Mouse (Mus musculus): ENCODE data around the gene Plac1. TPM values are rescaled to one million over a fixed set of nuclear protein-coding genes. Genes with fewer than 3 reads are reported as not detected.
A peak's percentile ranks its signal among the peaks of the same experiment; 100 is the strongest.

Plac1 gene
- polyA plus RNA-seq, 1 experiment from 2014 or later = not detected

DNA sequence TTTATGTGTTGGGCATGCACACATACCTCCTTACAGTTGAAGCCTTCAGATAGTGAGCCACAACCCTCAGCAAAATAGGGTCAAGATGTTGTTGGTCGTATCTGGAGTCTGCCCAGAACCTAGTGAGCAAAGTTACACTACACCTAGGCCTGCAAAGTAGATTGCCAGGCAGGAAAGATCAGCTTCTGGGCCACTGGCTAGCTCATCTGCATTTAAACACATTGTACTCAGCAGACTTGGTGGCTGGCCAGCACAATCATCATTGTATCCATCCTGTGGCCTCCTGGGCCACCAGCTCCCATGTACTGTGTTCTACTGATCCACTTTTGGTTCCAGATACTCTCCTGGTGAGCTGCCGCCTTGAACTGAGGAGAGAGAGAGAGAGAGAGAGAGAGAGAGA lies 102.8 kb downstream of the Plac1 start:
- WGBS = 75% methylated on average over 1 of the region's 2 CpGs

DNA sequence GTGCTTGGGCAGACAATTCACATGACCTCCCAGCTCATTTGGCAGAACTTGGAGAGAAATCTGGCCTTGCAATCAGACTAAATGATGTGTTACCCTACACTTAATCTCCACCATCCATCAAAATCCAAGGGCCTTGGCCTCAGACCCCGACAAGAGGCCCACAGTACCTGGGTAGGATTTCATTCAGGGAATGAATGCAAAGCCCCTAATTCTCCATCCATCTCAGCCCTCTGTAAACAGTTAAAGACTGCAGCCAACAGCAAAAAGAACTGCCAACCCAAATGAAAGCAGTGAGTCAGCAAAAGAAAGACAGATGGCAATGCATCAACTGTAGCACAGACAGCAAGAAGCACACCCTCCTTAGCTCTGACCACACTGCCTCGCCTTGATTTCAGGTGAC lies 110.4 kb downstream of the Plac1 start:
- 60% methylated on average over 2 of the region's 2 CpGs for WGBS
- Histone ChIP-seq H3K27me3 (ENCODE audit: control insufficient read depth, insufficient read depth, low read length) (no peaks in the 10 kb centered on the region), H3K4me2 (ENCODE audit: low read depth, low read length) (no peak overlapping the region), H3K27ac (ENCODE audit: low read depth, low read length) (no peak overlapping the region), H3K36me3 (ENCODE audit: control insufficient read depth, insufficient read depth, low read length) (no peaks in the 10 kb centered on the region), H3K9me3 (ENCODE audit: control insufficient read depth, low read length) (no peaks in the 10 kb centered on the region), H3K4me3 (ENCODE audit: low read depth, low read length) (no peak overlapping the region), H3K4me1 (ENCODE audit: control insufficient read depth, insufficient read depth, low read length) (no peaks in the 10 kb centered on the region), H3K9ac (replicated peaks; ENCODE audit: low read depth, low read length) (no peak overlapping the region)
- ATAC-seq (ENCODE audit: low read depth) = no peak

More for the DNA sequence above, 102.8 kb downstream of the Plac1 start:
- Histone ChIP-seq H3K27ac (ENCODE audit: low read depth, low read length) (no peak overlapping the region), H3K4me2 (ENCODE audit: low read depth, low read length) (no peak overlapping the region), H3K9me3 (ENCODE audit: control insufficient read depth, low read length) (no peaks in the 10 kb centered on the region), H3K9ac (replicated peaks; ENCODE audit: low read depth, low read length) (no peak overlapping the region), H3K4me3 (ENCODE audit: low read depth, low read length) (no peak overlapping the region), H3K4me1 (ENCODE audit: control insufficient read depth, insufficient read depth, low read length) (no peaks in the 10 kb centered on the region), H3K36me3 (ENCODE audit: control insufficient read depth, insufficient read depth, low read length) (no peaks in the 10 kb centered on the region), H3K27me3 (ENCODE audit: control insufficient read depth, insufficient read depth, low read length) (no peaks in the 10 kb centered on the region)
- ATAC-seq (ENCODE audit: low read depth) = no peak

DNA sequence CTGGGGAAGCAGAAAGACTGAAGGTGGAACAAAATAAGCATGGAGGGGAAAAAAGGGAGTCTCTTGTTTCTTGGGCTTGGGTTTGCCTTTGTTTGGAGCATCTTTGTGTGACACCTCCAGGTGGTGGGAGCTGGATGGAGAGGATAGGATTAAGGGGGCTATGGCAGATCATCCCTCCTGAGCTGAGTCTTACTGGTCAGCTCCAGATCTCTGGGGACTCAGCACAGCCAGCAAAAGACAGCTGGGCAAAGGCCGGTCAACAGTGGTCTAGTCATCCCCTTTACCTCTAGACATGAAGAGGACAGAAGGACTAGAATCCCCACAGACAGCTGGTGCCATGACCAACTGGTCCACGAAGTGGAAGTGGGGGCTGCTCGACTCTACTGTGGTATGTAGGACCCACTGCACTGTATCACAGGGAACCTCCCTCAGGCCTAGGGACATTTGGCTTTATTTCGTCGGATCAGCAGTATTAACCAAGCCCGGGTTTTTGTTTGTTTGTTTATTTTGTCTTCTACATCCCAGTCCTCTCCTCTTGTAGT lies 113.3 kb downstream of the Plac1 start:
- H3K4me3 ChIP-seq (ENCODE audit: low read depth, low read length) = no peak overlapping the region
- no peaks in the 10 kb centered on the region for H3K27me3 ChIP-seq (ENCODE audit: control insufficient read depth, insufficient read depth, low read length)
- no peak overlapping the region for H3K4me2 ChIP-seq (ENCODE audit: low read depth, low read length)
- H3K9me3 ChIP-seq (ENCODE audit: control insufficient read depth, low read length) = no peaks in the 10 kb centered on the region
- H3K9ac ChIP-seq (replicated peaks; ENCODE audit: low read depth, low read length) = no peak overlapping the region
- no peaks in the 10 kb centered on the region for H3K36me3 ChIP-seq (ENCODE audit: control insufficient read depth, insufficient read depth, low read length)
- 82% methylated on average over 6 of the region's 6 CpGs for WGBS
- no peak overlapping the region for H3K27ac ChIP-seq (ENCODE audit: low read depth, low read length)
- no peaks in the 10 kb centered on the region for H3K4me1 ChIP-seq (ENCODE audit: control insufficient read depth, insufficient read depth, low read length)
- no peak for ATAC-seq (ENCODE audit: low read depth)

DNA sequence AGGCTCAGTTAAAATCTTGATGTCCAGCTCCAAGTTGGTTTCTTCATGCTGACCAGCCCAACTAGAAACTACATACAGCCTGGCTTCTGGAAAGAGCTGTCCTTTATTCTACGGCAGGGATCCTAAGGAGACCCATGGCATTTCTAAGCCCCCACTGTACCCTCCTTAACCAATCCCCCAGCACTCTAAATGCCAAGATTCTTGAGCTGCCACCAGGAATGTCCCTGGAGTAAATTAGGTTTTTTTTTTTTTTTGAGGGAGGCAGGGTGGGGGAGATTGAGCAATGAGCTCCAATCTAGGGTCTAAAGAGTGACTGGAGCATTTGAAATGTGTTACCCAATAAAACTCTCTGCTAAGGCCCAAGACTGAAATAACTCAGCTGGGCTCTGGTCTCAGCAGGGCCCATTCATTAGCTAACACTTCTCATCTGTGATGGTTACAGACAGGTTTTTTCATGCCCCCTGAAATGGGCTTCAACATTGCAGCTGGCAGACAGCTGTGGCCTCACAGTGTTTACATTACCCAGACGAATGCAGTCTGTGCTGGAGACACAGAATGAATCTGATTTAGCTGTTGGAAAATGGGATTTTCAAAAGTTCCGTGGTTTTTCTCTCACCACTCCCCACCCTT lies 114.0 kb downstream of the Plac1 start:
- Histone ChIP-seq H3K27ac (ENCODE audit: low read depth, low read length) (no peak overlapping the region), H3K27me3 (ENCODE audit: control insufficient read depth, insufficient read depth, low read length) (no peaks in the 10 kb centered on the region)
- peak; percentile 74; the same call in 1 of the 2 replicates for ATAC-seq (ENCODE audit: low read depth)

DNA sequence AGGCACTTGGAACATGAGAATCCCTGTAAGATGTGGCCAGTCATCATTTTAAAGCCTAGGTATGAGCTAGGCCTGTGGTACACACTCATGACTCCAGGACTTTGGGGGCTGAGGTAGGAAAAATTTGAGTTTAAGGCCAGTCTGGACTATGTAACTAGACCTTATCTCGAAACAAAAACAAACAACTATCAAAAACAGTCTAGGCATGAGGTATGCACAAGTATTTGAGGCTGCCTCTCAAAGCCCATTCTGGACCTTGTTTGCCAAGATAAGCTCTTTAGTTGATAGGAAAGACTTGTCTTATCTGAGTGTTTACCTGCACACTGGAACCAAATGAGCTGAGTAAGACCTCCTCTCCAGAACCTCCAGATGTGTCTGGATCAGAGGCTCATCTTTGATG lies 116.3 kb downstream of the Plac1 start:
- no peak for ATAC-seq (ENCODE audit: low read depth)

More for the DNA sequence above, 114.0 kb downstream of the Plac1 start:
- Histone ChIP-seq H3K4me2 (ENCODE audit: low read depth, low read length) (no peak overlapping the region), H3K9me3 (ENCODE audit: control insufficient read depth, low read length) (no peaks in the 10 kb centered on the region), H3K4me1 (ENCODE audit: control insufficient read depth, insufficient read depth, low read length) (no peaks in the 10 kb centered on the region), H3K36me3 (ENCODE audit: control insufficient read depth, insufficient read depth, low read length) (no peaks in the 10 kb centered on the region), H3K4me3 (ENCODE audit: low read depth, low read length) (no peak overlapping the region), H3K9ac (replicated peaks; ENCODE audit: low read depth, low read length) (no peak overlapping the region)
- WGBS = 28% methylated on average over 3 of the region's 3 CpGs

DNA sequence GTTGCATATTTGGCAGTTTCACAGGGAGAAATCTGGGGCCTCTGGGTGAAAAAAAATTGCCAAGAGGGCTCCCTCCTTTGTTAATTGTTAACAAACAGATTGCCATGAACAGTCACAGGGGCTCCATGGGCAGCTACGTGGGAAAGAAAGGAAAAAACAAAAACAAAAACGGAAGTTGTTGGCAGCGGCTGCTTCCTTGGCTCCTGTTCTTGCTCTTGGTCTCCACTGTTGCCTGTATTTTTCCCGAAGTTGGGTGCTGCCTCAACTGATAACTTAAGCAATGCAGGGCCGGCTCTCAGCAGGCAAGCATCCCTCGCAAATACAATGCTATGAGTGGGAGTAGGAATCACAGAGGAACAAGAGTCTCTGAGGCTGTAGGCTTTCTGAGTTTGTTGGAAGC lies 121.3 kb downstream of the Plac1 start:
- no peak for ATAC-seq (ENCODE audit: low read depth)
- Histone ChIP-seq H3K9ac (replicated peaks; ENCODE audit: low read depth, low read length) (no peak overlapping the region), H3K36me3 (ENCODE audit: control insufficient read depth, insufficient read depth, low read length) (no peaks in the 10 kb centered on the region)

More for the DNA sequence above, 116.3 kb downstream of the Plac1 start:
- Histone ChIP-seq H3K4me1 (ENCODE audit: control insufficient read depth, insufficient read depth, low read length) (no peaks in the 10 kb centered on the region), H3K27me3 (ENCODE audit: control insufficient read depth, insufficient read depth, low read length) (no peaks in the 10 kb centered on the region), H3K9ac (replicated peaks; ENCODE audit: low read depth, low read length) (no peak overlapping the region), H3K9me3 (ENCODE audit: control insufficient read depth, low read length) (no peaks in the 10 kb centered on the region), H3K27ac (ENCODE audit: low read depth, low read length) (no peak overlapping the region), H3K36me3 (ENCODE audit: control insufficient read depth, insufficient read depth, low read length) (no peaks in the 10 kb centered on the region), H3K4me3 (ENCODE audit: low read depth, low read length) (no peak overlapping the region), H3K4me2 (ENCODE audit: low read depth, low read length) (no peak overlapping the region)
- WGBS = 71% methylated on average over 1 of the region's 1 CpGs

DNA sequence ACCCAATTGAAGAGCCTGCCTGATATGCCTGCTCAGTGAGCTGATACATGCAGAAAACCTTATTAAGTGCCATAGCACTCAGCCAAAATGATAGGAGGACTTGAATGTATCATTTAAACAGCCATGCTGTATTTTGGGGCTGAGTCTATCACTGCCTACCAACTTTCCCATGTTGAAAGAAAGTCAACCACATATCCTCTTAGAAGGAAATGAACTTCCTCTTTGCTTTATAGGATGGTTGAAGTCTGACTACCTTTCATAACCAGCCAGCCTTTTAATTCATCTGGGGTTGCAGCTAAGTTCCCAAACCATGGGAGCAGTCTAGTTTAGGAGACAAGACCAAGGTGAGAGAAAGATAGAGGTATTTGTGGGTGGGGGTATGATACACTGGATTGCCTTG lies 121.9 kb downstream of the Plac1 start:
- Histone ChIP-seq H3K4me1 (ENCODE audit: control insufficient read depth, insufficient read depth, low read length) (no peaks in the 10 kb centered on the region), H3K9me3 (ENCODE audit: control insufficient read depth, low read length) (no peaks in the 10 kb centered on the region), H3K9ac (replicated peaks; ENCODE audit: low read depth, low read length) (no peak overlapping the region), H3K4me3 (ENCODE audit: low read depth, low read length) (no peak overlapping the region), H3K27ac (ENCODE audit: low read depth, low read length) (no peak overlapping the region), H3K27me3 (ENCODE audit: control insufficient read depth, insufficient read depth, low read length) (no peaks in the 10 kb centered on the region), H3K4me2 (ENCODE audit: low read depth, low read length) (no peak overlapping the region), H3K36me3 (ENCODE audit: control insufficient read depth, insufficient read depth, low read length) (no peaks in the 10 kb centered on the region)
- no peak for ATAC-seq (ENCODE audit: low read depth)

More for the DNA sequence above, 121.3 kb downstream of the Plac1 start:
- WGBS = 69% methylated on average over 6 of the region's 6 CpGs
- no peaks in the 10 kb centered on the region for H3K9me3 ChIP-seq (ENCODE audit: control insufficient read depth, low read length)
- no peak overlapping the region for H3K4me2 ChIP-seq (ENCODE audit: low read depth, low read length)
- no peaks in the 10 kb centered on the region for H3K4me1 ChIP-seq (ENCODE audit: control insufficient read depth, insufficient read depth, low read length)
- no peak overlapping the region for H3K4me3 ChIP-seq (ENCODE audit: low read depth, low read length)
- no peaks in the 10 kb centered on the region for H3K27me3 ChIP-seq (ENCODE audit: control insufficient read depth, insufficient read depth, low read length)
- H3K27ac ChIP-seq (ENCODE audit: low read depth, low read length) = no peak overlapping the region

DNA sequence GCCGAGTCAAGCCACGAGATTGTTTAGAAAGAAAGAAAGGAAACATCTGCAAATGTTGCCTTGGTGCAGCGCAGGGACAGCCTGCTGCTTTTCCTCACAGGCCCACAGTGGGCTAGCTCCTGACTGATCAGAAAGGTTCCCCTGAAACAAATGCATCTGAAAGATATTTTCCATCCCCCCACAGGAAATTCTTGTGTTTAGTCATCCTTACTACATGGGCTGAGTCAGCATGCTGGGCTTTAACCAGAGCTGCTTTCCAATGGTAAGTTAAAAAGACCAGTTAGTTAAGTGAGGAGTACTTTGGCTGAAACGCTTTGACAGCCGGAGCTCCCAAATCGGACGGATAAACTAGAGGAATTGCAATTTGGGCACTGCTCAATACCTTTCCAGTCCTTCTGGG lies 124.9 kb downstream of the Plac1 start:
- no peaks in the 10 kb centered on the region for H3K27me3 ChIP-seq (ENCODE audit: control insufficient read depth, insufficient read depth, low read length)
- H3K4me2 ChIP-seq (ENCODE audit: low read depth, low read length) = no peak overlapping the region
- WGBS = 76% methylated on average over 7 of the region's 7 CpGs
- ATAC-seq (ENCODE audit: low read depth) = no peak
- H3K4me3 ChIP-seq (ENCODE audit: low read depth, low read length) = no peak overlapping the region
- no peaks in the 10 kb centered on the region for H3K9me3 ChIP-seq (ENCODE audit: control insufficient read depth, low read length)
- H3K9ac ChIP-seq (replicated peaks; ENCODE audit: low read depth, low read length) = no peak overlapping the region
- no peak overlapping the region for H3K27ac ChIP-seq (ENCODE audit: low read depth, low read length)
- H3K4me1 ChIP-seq (ENCODE audit: control insufficient read depth, insufficient read depth, low read length) = no peaks in the 10 kb centered on the region
- no peaks in the 10 kb centered on the region for H3K36me3 ChIP-seq (ENCODE audit: control insufficient read depth, insufficient read depth, low read length)

DNA sequence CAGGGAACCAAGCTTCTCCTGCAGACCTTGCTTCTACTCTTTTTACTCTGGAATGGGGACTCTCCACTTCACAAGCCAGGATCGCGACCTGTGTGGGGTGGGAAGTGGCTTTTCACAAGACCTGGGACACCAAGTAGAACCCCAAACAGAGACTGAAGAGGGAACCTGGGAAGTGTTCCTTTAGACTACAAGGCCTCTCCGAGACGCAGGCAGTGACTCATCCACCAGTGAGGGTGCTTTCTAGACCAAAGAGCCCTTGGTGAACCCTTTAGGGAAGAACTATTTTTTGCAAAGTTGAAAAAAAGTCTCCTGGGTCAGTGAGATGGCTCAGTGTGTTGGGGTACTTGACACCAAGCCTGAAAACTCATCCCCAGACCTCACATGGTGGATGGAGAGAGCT lies 129.8 kb downstream of the Plac1 start:
- no peak overlapping the region for H3K9ac ChIP-seq (replicated peaks; ENCODE audit: low read depth, low read length)
- no peak for ATAC-seq (ENCODE audit: low read depth)
- H3K27ac ChIP-seq (ENCODE audit: low read depth, low read length) = no peak overlapping the region
- no peaks in the 10 kb centered on the region for H3K36me3 ChIP-seq (ENCODE audit: control insufficient read depth, insufficient read depth, low read length)
- no peak overlapping the region for H3K4me2 ChIP-seq (ENCODE audit: low read depth, low read length)
- H3K9me3 ChIP-seq (ENCODE audit: control insufficient read depth, low read length) = no peaks in the 10 kb centered on the region
- H3K27me3 ChIP-seq (ENCODE audit: control insufficient read depth, insufficient read depth, low read length) = no peaks in the 10 kb centered on the region
- WGBS = 91% methylated on average over 4 of the region's 4 CpGs
- no peak overlapping the region for H3K4me3 ChIP-seq (ENCODE audit: low read depth, low read length)
- H3K4me1 ChIP-seq (ENCODE audit: control insufficient read depth, insufficient read depth, low read length) = no peaks in the 10 kb centered on the region
